Mouse (Mus musculus) hindbrain, postnatal 0 days (tissue): Measurements from ENCODE around the gene Auh. TPM values are rescaled to one million over a fixed set of nuclear protein-coding genes. Genes with fewer than 3 reads are reported as not detected.
A peak's percentile ranks its signal among the peaks of the same experiment; 100 is the strongest.

Source experiments
- ATAC-seq: fragments of 200-750 bp; cut with Nextera tagmentation; 2 replicates; pipeline ENCODE4 v1.8.0; 2017; ENCODE audit warnings: mild to moderate bottlenecking, moderate TSS enrichment, moderate library complexity
- DNase-seq: peaks from one replicate; pipeline ENCODE4 v3.0.0-alpha.2; 2015; ENCODE audit warnings: low spot score
- H3K27ac ChIP-seq: fragments of 300-500 bp; sonication (generic); 2 replicates; pipeline ENCODE4 v1.5.1; 2014; ENCODE audit warnings: mild to moderate bottlenecking
- H3K27me3 ChIP-seq: fragments of 300-500 bp; sonication (generic); 2 replicates; pipeline ENCODE4 v1.6.1; 2014; ENCODE audit warnings: low read length, mixed read lengths; ENCODE audit not compliant: insufficient read depth
- H3K36me3 ChIP-seq: fragments of 300-500 bp; sonication (generic); 2 replicates; pipeline ENCODE4 v1.6.1; 2014; ENCODE audit warnings: low read length, mixed read lengths; ENCODE audit not compliant: insufficient read depth
- H3K4me1 ChIP-seq: fragments of 300-500 bp; sonication (generic); 2 replicates; pipeline ENCODE4 v1.6.1; 2014; ENCODE audit warnings: antibody characterized with exemption, low read length, mixed read lengths; ENCODE audit not compliant: insufficient read depth
- H3K4me2 ChIP-seq: fragments of 300-500 bp; sonication (generic); 2 replicates; pipeline ENCODE4 v1.6.1; 2014; ENCODE audit warnings: low read depth, mild to moderate bottlenecking, low read length, moderate library complexity, mixed read lengths
- H3K4me3 ChIP-seq: fragments of 300-500 bp; sonication (generic); 2 replicates; pipeline ENCODE4 v1.5.1; 2014; ENCODE audit warnings: low read length
- H3K9ac ChIP-seq: fragments of 300-500 bp; sonication (generic); replicated peaks from 2 replicates; pipeline ENCODE4 v1.6.1; 2014; ENCODE audit warnings: mild to moderate bottlenecking, low read length, moderate library complexity, mixed read lengths
- H3K9me3 ChIP-seq: fragments of 300-500 bp; sonication (generic); 2 replicates; pipeline ENCODE4 v1.6.1; 2016; ENCODE audit warnings: low read length, mixed read lengths
- CTCF ChIP-seq: IDR thresholded peaks from 2 replicates; pipeline ENCODE4 v1.5.1; 2016; ENCODE audit warnings: antibody characterized with exemption, control low read depth, low read depth
- WGBS: fragments of 180-500 bp; shearing (Covaris S2); extraction: QIAGEN DNeasy Blood & Tissue Kit; methylation state at CpG from one replicate; pipeline ENCODE4 v1.1.7; 2014; 5-methylcytosine and 5-hydroxymethylcytosine counted together
- polyA plus RNA-seq: library from polyadenylated mRNA; unstranded; fragments of >200 nt; fragmentation: Nextera tagmentation; extraction: Ambion mirVana; gene quantifications from 2 replicates; pipeline ENCODE4 v1.2.1, GENCODE M21; 2015
- total RNA-seq: library from RNA; depleted of rRNA; stranded (reverse); fragments of >200 nt; gene quantifications from 2 replicates; pipeline ENCODE4 v1.2.3, GENCODE M21; 2014

Gene Auh
- total and polyA plus RNA-seq, 2 experiments from 2014 or later = 39.3 to 65.9 TPM

- no peaks in the 10 kb centered on the region for H3K27me3 ChIP-seq
- TF ChIP-seq CTCF = no peak
- 34% methylated on average over 6 of the region's 6 CpGs for WGBS
- H3K9ac ChIP-seq = no peak overlapping the region
- H3K27ac ChIP-seq = no peak overlapping the region
- no peak overlapping the region for H3K4me3 ChIP-seq
- DNase-seq = peak; percentile 55
- peaks cover under 1% of the 10 kb centered on the region; the same call in 1 of the 2 replicates for H3K4me1 ChIP-seq
- H3K36me3 ChIP-seq = no peaks in the 10 kb centered on the region
- H3K4me2 ChIP-seq = no peak overlapping the region
- no peaks in the 10 kb centered on the region for H3K9me3 ChIP-seq
- ATAC-seq = no peak
These were observed 54.4 kb downstream of the Auh start for GRCm38 (mm10) chr13:52875089-52875488.

GRCm38 (mm10) chr13:52874338-52874737 is 55.1 kb downstream of the Auh start:
- no peak overlapping the region for H3K9ac ChIP-seq
- no peaks in the 10 kb centered on the region for H3K27me3 ChIP-seq
- ATAC-seq = no peak
- no peaks in the 10 kb centered on the region for H3K36me3 ChIP-seq
- no peak overlapping the region for H3K27ac ChIP-seq
- no peaks in the 10 kb centered on the region for H3K9me3 ChIP-seq
- no peak overlapping the region for H3K4me2 ChIP-seq
- H3K4me3 ChIP-seq = no peak overlapping the region
- 87% methylated on average over 6 of the region's 6 CpGs for WGBS
- no peaks in the 10 kb centered on the region for H3K4me1 ChIP-seq
- TF ChIP-seq CTCF = no peak
- no peak for DNase-seq

- Histone ChIP-seq H3K9me3 (no peaks in the 10 kb centered on the region), H3K27me3 (no peaks in the 10 kb centered on the region), H3K4me2 (no peak overlapping the region), H3K4me3 (no peak overlapping the region), H3K27ac (no peak overlapping the region), H3K9ac (no peak overlapping the region), H3K36me3 (no peaks in the 10 kb centered on the region), H3K4me1 (no peaks in the 10 kb centered on the region)
- DNase-seq (no peak), ATAC-seq (no peak)
- 84% methylated on average over 11 of the region's 11 CpGs for WGBS
- no peak for TF ChIP-seq CTCF
These were observed 55.6 kb downstream of the Auh start for GRCm38 (mm10) chr13:52873923-52874322.

- Histone ChIP-seq H3K9me3 (no peaks in the 10 kb centered on the region), H3K4me3 (no peak overlapping the region), H3K9ac (no peak overlapping the region), H3K27me3 (no peaks in the 10 kb centered on the region), H3K4me1 (no peaks in the 10 kb centered on the region), H3K36me3 (no peaks in the 10 kb centered on the region), H3K4me2 (no peak overlapping the region), H3K27ac (0 out of 2 replicates have a peak overlapping the region, but pooled peaks have one; percentile 52)
- ATAC-seq (no peak; the same call in 1 of the 2 replicates), DNase-seq (peak; percentile 42)
- WGBS = 53% methylated on average over 15 of the region's 15 CpGs
- TF ChIP-seq CTCF = no peak
These were observed 63.3 kb downstream of the Auh start for GRCm38 (mm10) chr13:52866005-52866792.

GRCm38 (mm10) chr13:52863436-52863835 is 66.0 kb downstream of the Auh start:
- Histone ChIP-seq H3K27me3 (no peaks in the 10 kb centered on the region), H3K27ac (no peak overlapping the region), H3K4me3 (no peak overlapping the region), H3K36me3 (no peaks in the 10 kb centered on the region), H3K9ac (no peak overlapping the region), H3K4me2 (no peak overlapping the region), H3K4me1 (no peaks in the 10 kb centered on the region), H3K9me3 (no peaks in the 10 kb centered on the region)
- ATAC-seq (no peak), DNase-seq (no peak)
- WGBS = 85% methylated on average over 8 of the region's 8 CpGs
- no peak for TF ChIP-seq CTCF

- no peak overlapping the region for H3K4me3 ChIP-seq
- no peaks in the 10 kb centered on the region for H3K36me3 ChIP-seq
- ATAC-seq (no peak), DNase-seq (no peak)
- H3K4me1 ChIP-seq = no peaks in the 10 kb centered on the region
- 76% methylated on average over 22 of the region's 22 CpGs for WGBS
- no peak overlapping the region for H3K27ac ChIP-seq
- no peaks in the 10 kb centered on the region for H3K27me3 ChIP-seq
- H3K9me3 ChIP-seq = no peaks in the 10 kb centered on the region
- no peak overlapping the region for H3K9ac ChIP-seq
- TF ChIP-seq CTCF = no peak
- H3K4me2 ChIP-seq = no peak overlapping the region
These were observed 69.3 kb downstream of the Auh start for GRCm38 (mm10) chr13:52860006-52860685.
